Mouse (Mus musculus) midbrain, embryonic 14.5 days (tissue): ENCODE measurements around the gene Ppef2. TPM values are rescaled to one million over a fixed set of nuclear protein-coding genes. Genes with fewer than 3 reads are reported as not detected.
A peak's percentile ranks its signal among the peaks of the same experiment; 100 is the strongest.

Source experiments
- ATAC-seq: fragments of 200-750 bp; cut with Nextera tagmentation; 2 replicates; pipeline ENCODE4 v1.8.0; 2017; ENCODE audit warnings: moderate number of reproducible peaks, moderate library complexity; ENCODE audit not compliant: low FRiP score, low TSS enrichment
- DNase-seq: peaks from one replicate; pipeline ENCODE4 v3.0.0-alpha.2; 2015
- H3K27ac ChIP-seq: fragments of 300-500 bp; sonication (generic); replicated peaks from 2 replicates; pipeline ENCODE4 v1.5.1; 2014; ENCODE audit warnings: mild to moderate bottlenecking, low read depth, low read length, moderate library complexity
- H3K27me3 ChIP-seq: fragments of 300-500 bp; sonication (generic); 2 replicates; pipeline ENCODE4 v1.6.1; 2014; ENCODE audit warnings: low read length, control low read depth, mixed read lengths; ENCODE audit not compliant: control insufficient read depth, insufficient read depth
- H3K36me3 ChIP-seq: fragments of 300-500 bp; sonication (generic); 2 replicates; pipeline ENCODE4 v1.6.1; 2014; ENCODE audit warnings: low read length, control low read depth; ENCODE audit not compliant: control insufficient read depth, insufficient read depth
- H3K4me1 ChIP-seq: fragments of 300-500 bp; sonication (generic); 2 replicates; pipeline ENCODE4 v1.6.1; 2014; ENCODE audit warnings: mild to moderate bottlenecking, antibody characterized with exemption, low read length, control low read depth; ENCODE audit not compliant: control insufficient read depth, insufficient read depth
- H3K4me2 ChIP-seq: fragments of 300-500 bp; sonication (generic); 2 replicates; pipeline ENCODE4 v1.6.1; 2014; ENCODE audit warnings: mild to moderate bottlenecking, low read length, moderate library complexity
- H3K4me3 ChIP-seq: fragments of 300-500 bp; sonication (generic); replicated peaks from 2 replicates; pipeline ENCODE4 v1.5.1; 2014; ENCODE audit warnings: low read depth, low read length
- H3K9ac ChIP-seq: fragments of 300-500 bp; sonication (generic); replicated peaks from 2 replicates; pipeline ENCODE4 v1.6.1; 2014; ENCODE audit warnings: mild to moderate bottlenecking, low read length, moderate library complexity
- H3K9me3 ChIP-seq: fragments of 300-500 bp; sonication (generic); 2 replicates; pipeline ENCODE4 v1.6.1; 2016; ENCODE audit warnings: low read length, control low read depth, mixed read lengths; ENCODE audit not compliant: control insufficient read depth
- WGBS: fragments of 180-500 bp; shearing (Covaris S2); extraction: QIAGEN DNeasy Blood & Tissue Kit; methylation state at CpG from one replicate; pipeline ENCODE4 v1.1.7; 2014; 5-methylcytosine and 5-hydroxymethylcytosine counted together
- polyA plus RNA-seq: library from polyadenylated mRNA; unstranded; fragments of >200 nt; fragmentation: Nextera tagmentation; extraction: Ambion mirVana; gene quantifications from 2 replicates; pipeline ENCODE4 v1.2.1, GENCODE M21; 2014

The Ppef2 gene
- polyA plus RNA-seq, 1 experiment from 2014 or later = 0.43 TPM

- Histone ChIP-seq H3K9me3 (no peaks in the 10 kb centered on the region), H3K4me1 (no peaks in the 10 kb centered on the region), H3K9ac (no peak overlapping the region), H3K27me3 (no peaks in the 10 kb centered on the region), H3K27ac (no peak overlapping the region), H3K4me3 (no peak overlapping the region), H3K36me3 (no peaks in the 10 kb centered on the region), H3K4me2 (no peak overlapping the region)
- ATAC-seq (no peak), DNase-seq (no peak)
- WGBS = 92% methylated on average over 3 of the region's 3 CpGs
Observed at GRCm38 (mm10) chr5:92229514-92229913, 26.6 kb downstream of the Ppef2 start.

- WGBS = 31% methylated on average over 10 of the region's 10 CpGs
- Histone ChIP-seq H3K9me3 (no peaks in the 10 kb centered on the region), H3K4me2 (no peak overlapping the region), H3K9ac (no peak overlapping the region), H3K4me3 (no peak overlapping the region), H3K27me3 (no peaks in the 10 kb centered on the region), H3K36me3 (no peaks in the 10 kb centered on the region), H3K27ac (no peak overlapping the region), H3K4me1 (no peaks in the 10 kb centered on the region)
- DNase-seq (no peak), ATAC-seq (no peak)
Observed at GRCm38 (mm10) chr5:92228776-92229175, 27.3 kb downstream of the Ppef2 start.

- H3K27ac ChIP-seq = no peak overlapping the region
- no peak overlapping the region for H3K4me2 ChIP-seq
- no peaks in the 10 kb centered on the region for H3K9me3 ChIP-seq
- WGBS = 89% methylated on average over 7 of the region's 7 CpGs
- no peak for ATAC-seq
- H3K4me3 ChIP-seq = no peak overlapping the region
- H3K9ac ChIP-seq = no peak overlapping the region
- no peaks in the 10 kb centered on the region for H3K36me3 ChIP-seq
- no peaks in the 10 kb centered on the region for H3K4me1 ChIP-seq
- DNase-seq = no peak
- no peaks in the 10 kb centered on the region for H3K27me3 ChIP-seq
Observed at GRCm38 (mm10) chr5:92227782-92228181, 28.3 kb downstream of the Ppef2 start.

- DNase-seq (no peak), ATAC-seq (no peak)
- no peaks in the 10 kb centered on the region for H3K36me3 ChIP-seq
- H3K9ac ChIP-seq = no peak overlapping the region
- WGBS = 91% methylated on average over 8 of the region's 8 CpGs
- no peaks in the 10 kb centered on the region for H3K9me3 ChIP-seq
- no peak overlapping the region for H3K4me3 ChIP-seq
- H3K4me2 ChIP-seq = no peak overlapping the region
- H3K4me1 ChIP-seq = peaks cover 14% of the 10 kb centered on the region; the same call in 1 of the 2 replicates
- H3K27ac ChIP-seq = no peak overlapping the region
- H3K27me3 ChIP-seq = no peaks in the 10 kb centered on the region
Observed at GRCm38 (mm10) chr5:92220287-92220902, 35.7 kb downstream of the Ppef2 start.

GRCm38 (mm10) chr5:92219826-92220225 is 36.3 kb downstream of the Ppef2 start:
- peak; percentile 21 for DNase-seq
- peaks cover 14% of the 10 kb centered on the region; the same call in 1 of the 2 replicates for H3K4me1 ChIP-seq
- no peak for ATAC-seq
- peak overlapping the region; percentile 86 for H3K27ac ChIP-seq
- H3K4me2 ChIP-seq = no peak overlapping the region; the same call in 1 of the 2 replicates
- H3K4me3 ChIP-seq = no peak overlapping the region
- no peaks in the 10 kb centered on the region for H3K27me3 ChIP-seq
- H3K9ac ChIP-seq = no peak overlapping the region
- no peaks in the 10 kb centered on the region for H3K36me3 ChIP-seq
- H3K9me3 ChIP-seq = no peaks in the 10 kb centered on the region
- WGBS = 73% methylated on average over 6 of the region's 6 CpGs

GRCm38 (mm10) chr5:92218915-92219793 is 36.9 kb downstream of the Ppef2 start:
- ATAC-seq (peak; percentile 85), DNase-seq (peak; percentile 75)
- no peak overlapping the region for H3K9ac ChIP-seq
- H3K9me3 ChIP-seq = no peaks in the 10 kb centered on the region
- H3K4me2 ChIP-seq = peak overlapping the region; percentile 37
- no peak overlapping the region for H3K4me3 ChIP-seq
- H3K27me3 ChIP-seq = no peaks in the 10 kb centered on the region
- no peaks in the 10 kb centered on the region for H3K36me3 ChIP-seq
- peak overlapping the region; percentile 86 for H3K27ac ChIP-seq
- H3K4me1 ChIP-seq = peaks cover 14% of the 10 kb centered on the region; the same call in 1 of the 2 replicates
- WGBS = 24% methylated on average over 17 of the region's 17 CpGs

DNA sequence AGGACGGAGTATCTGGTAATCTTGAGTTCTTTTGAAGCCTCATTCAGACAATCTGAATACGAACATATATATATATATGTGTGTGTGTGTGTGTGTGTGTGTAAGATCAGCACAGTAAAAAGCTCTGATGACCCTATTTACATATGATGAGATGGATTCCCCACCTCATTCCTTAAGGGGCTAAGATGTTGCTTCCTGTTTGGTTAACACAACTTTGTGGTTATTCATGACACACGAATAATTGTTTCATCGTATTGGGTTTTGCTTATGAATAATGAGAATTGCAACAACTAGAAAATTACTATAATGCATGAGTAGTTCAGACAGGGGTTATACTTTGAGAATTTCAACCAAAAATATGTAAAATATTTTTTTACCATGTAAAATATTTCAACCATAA is 40.8 kb downstream of the Ppef2 start, which contains the start of gene U90926:
Gene U90926, minus strand, starts transcription at position 101 of the 400 bp plus-strand sequence.
- Histone ChIP-seq H3K9me3 (no peaks in the 10 kb centered on the region), H3K27me3 (no peaks in the 10 kb centered on the region), H3K4me3 (no peak within 1 kb of the TSS), H3K9ac (no peak within 1 kb of the TSS), H3K4me2 (no peak within 1 kb of the TSS), H3K36me3 (no peaks in the 10 kb centered on the region), H3K27ac (no peak within 1 kb of the TSS), H3K4me1 (peaks cover 14% of the 10 kb centered on the region; the same call in 1 of the 2 replicates)
- ATAC-seq (no peak), DNase-seq (no peak)
- WGBS = 94% methylated on average over 4 of the region's 4 CpGs

GRCm38 (mm10) chr5:92212231-92212630 is 43.8 kb downstream of the Ppef2 start:
- no peak overlapping the region for H3K27ac ChIP-seq
- DNase-seq = no peak
- H3K4me1 ChIP-seq = no peaks in the 10 kb centered on the region
- H3K9me3 ChIP-seq = no peaks in the 10 kb centered on the region
- H3K27me3 ChIP-seq = no peaks in the 10 kb centered on the region
- 93% methylated on average over 4 of the region's 4 CpGs for whole genome bisulfite sequencing
- no peaks in the 10 kb centered on the region for H3K36me3 ChIP-seq
- H3K4me3 ChIP-seq = no peak overlapping the region
- H3K9ac ChIP-seq = no peak overlapping the region
- no peak overlapping the region for H3K4me2 ChIP-seq
- ATAC-seq = no peak
